Mouse (Mus musculus): ENCODE results near the gene Smchd1. TPM values are rescaled to one million over a fixed set of nuclear protein-coding genes. Genes with fewer than 3 reads are reported as not detected.

Smchd1 gene
- polyA plus RNA-seq, 1 experiment from 2014 or later = 68.3 TPM

- 92% methylated on average over 5 of the region's 5 CpGs for WGBS
- no peak overlapping the region for H3K27ac ChIP-seq
- H3K4me3 ChIP-seq = no peak overlapping the region
- H3K4me1 ChIP-seq = peaks cover 16% of the 10 kb centered on the region
- H3K27me3 ChIP-seq = peaks cover 42% of the 10 kb centered on the region
- ATAC-seq (ENCODE audit: borderline replicate concordance, extremely low read depth, low FRiP score, low TSS enrichment) = no peak
- H3K36me3 ChIP-seq = no peaks in the 10 kb centered on the region
- H3K4me2 ChIP-seq = no peak overlapping the region
- no peaks in the 10 kb centered on the region for H3K9me3 ChIP-seq
- H3K9ac ChIP-seq = no peak overlapping the region
These were observed 166.8 kb downstream of the Smchd1 start for GRCm38 (mm10) chr17:71308296-71308695.

- no peak overlapping the region for H3K4me3 ChIP-seq
- H3K9ac ChIP-seq = no peak overlapping the region
- H3K36me3 ChIP-seq = no peaks in the 10 kb centered on the region
- no peaks in the 10 kb centered on the region for H3K9me3 ChIP-seq
- peaks cover 16% of the 10 kb centered on the region for H3K4me1 ChIP-seq
- H3K27me3 ChIP-seq = peaks cover 37% of the 10 kb centered on the region
- no peak for ATAC-seq (ENCODE audit: borderline replicate concordance, extremely low read depth, low FRiP score, low TSS enrichment)
- H3K4me2 ChIP-seq = no peak overlapping the region
- WGBS = 84% methylated on average over 10 of the region's 10 CpGs
- no peak overlapping the region for H3K27ac ChIP-seq
These were observed 167.8 kb downstream of the Smchd1 start for GRCm38 (mm10) chr17:71307251-71307790.

DNA sequence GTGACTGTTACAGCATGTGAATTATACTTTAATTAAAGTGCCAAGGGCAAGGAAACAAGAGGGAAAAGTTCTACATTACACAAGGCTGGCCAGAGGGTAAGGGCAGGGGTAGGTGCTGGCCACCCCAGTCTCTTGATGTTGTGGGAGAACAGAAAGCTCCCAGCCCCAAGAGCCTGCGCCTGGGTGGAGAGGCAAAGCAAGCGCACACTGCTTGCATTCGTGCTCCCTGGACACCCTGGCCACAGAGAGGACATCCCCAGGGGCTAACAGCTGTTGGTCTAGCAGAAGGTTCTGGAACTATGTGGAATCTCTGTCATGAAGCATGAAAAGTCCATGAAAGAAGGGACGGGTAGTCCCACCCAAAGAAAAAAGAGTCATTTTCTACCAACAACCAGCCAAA lies 168.4 kb downstream of the Smchd1 start:
- Histone ChIP-seq H3K4me3 (no peak overlapping the region), H3K27me3 (peaks cover 31% of the 10 kb centered on the region), H3K4me2 (no peak overlapping the region), H3K27ac (no peak overlapping the region), H3K9ac (no peak overlapping the region), H3K9me3 (no peaks in the 10 kb centered on the region), H3K4me1 (peaks cover 16% of the 10 kb centered on the region), H3K36me3 (no peaks in the 10 kb centered on the region)
- WGBS = 81% methylated on average over 4 of the region's 4 CpGs
- ATAC-seq (ENCODE audit: borderline replicate concordance, extremely low read depth, low FRiP score, low TSS enrichment) = no peak

GRCm38 (mm10) chr17:71306091-71306490 lies 169.1 kb downstream of the Smchd1 start:
- Histone ChIP-seq H3K4me2 (no peak overlapping the region), H3K27ac (no peak overlapping the region), H3K9ac (no peak overlapping the region), H3K4me1 (peaks cover 10% of the 10 kb centered on the region), H3K36me3 (no peaks in the 10 kb centered on the region), H3K9me3 (no peaks in the 10 kb centered on the region), H3K4me3 (no peak overlapping the region), H3K27me3 (peaks cover 25% of the 10 kb centered on the region)
- ATAC-seq (ENCODE audit: borderline replicate concordance, extremely low read depth, low FRiP score, low TSS enrichment) = no peak
- 79% methylated on average over 6 of the region's 6 CpGs for WGBS

DNA sequence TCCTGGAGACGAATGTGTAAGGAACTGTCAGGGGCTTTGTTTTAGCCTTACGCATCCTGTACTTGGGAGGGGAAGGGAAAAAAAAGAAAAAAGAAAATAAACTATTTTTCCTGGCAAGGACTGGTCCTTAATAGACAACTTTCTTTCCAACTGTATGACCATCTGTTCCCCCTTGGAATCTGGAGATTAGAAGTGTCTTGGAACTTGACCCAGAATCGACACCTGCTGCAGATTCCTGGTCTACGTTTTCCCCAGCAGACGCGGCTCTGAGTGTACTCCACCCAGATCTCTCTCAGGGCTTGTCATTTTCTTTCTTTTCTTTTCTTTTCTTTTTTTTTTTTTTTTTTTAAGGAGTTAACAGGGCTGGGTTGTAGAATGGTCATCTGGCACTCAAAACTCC lies 171.7 kb downstream of the Smchd1 start:
- no peak overlapping the region for H3K4me2 ChIP-seq
- no peaks in the 10 kb centered on the region for H3K9me3 ChIP-seq
- no peak overlapping the region for H3K9ac ChIP-seq
- no peak for ATAC-seq (ENCODE audit: borderline replicate concordance, extremely low read depth, low FRiP score, low TSS enrichment)
- H3K27me3 ChIP-seq = peaks cover 2% of the 10 kb centered on the region; the same call in 1 of the 2 replicates
- 41% methylated on average over 6 of the region's 6 CpGs for WGBS
- no peaks in the 10 kb centered on the region for H3K36me3 ChIP-seq
- H3K4me3 ChIP-seq = no peak overlapping the region
- no peaks in the 10 kb centered on the region for H3K4me1 ChIP-seq
- H3K27ac ChIP-seq = no peak overlapping the region

GRCm38 (mm10) chr17:71301413-71301812 lies 173.7 kb downstream of the Smchd1 start:
- H3K9me3 ChIP-seq = no peaks in the 10 kb centered on the region
- H3K4me3 ChIP-seq = no peak overlapping the region
- H3K27ac ChIP-seq = no peak overlapping the region
- no peak overlapping the region for H3K4me2 ChIP-seq
- ATAC-seq (ENCODE audit: borderline replicate concordance, extremely low read depth, low FRiP score, low TSS enrichment) = no peak
- H3K27me3 ChIP-seq = no peaks in the 10 kb centered on the region
- H3K36me3 ChIP-seq = no peaks in the 10 kb centered on the region
- H3K4me1 ChIP-seq = no peaks in the 10 kb centered on the region
- WGBS = 70% methylated on average over 5 of the region's 5 CpGs
- H3K9ac ChIP-seq = no peak overlapping the region

DNA sequence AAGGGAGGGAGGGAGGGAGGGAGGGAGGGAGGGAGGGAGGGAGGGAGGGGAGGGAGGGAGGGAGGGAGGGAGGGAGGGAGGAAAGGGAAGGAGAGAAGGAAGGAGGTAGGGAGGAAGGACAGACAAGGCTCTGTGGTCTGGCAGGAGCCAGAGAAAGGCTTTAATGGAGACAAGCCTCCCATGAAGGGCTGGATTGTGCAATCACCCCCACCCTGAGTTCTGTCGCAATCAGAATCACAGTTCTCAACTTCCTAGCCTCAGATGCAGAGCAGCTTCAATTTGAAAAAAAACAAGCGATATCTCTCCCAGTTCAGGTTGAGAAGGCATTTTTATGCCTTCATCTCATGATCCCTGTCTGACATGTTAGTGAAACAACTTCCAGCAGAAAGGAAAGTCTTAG lies 174.8 kb downstream of the Smchd1 start:
- Histone ChIP-seq H3K36me3 (no peaks in the 10 kb centered on the region), H3K4me3 (no peak overlapping the region), H3K9ac (no peak overlapping the region), H3K9me3 (no peaks in the 10 kb centered on the region), H3K27ac (no peak overlapping the region), H3K27me3 (no peaks in the 10 kb centered on the region), H3K4me1 (no peaks in the 10 kb centered on the region), H3K4me2 (no peak overlapping the region)
- 65% methylated on average over 2 of the region's 2 CpGs for WGBS
- ATAC-seq (ENCODE audit: borderline replicate concordance, extremely low read depth, low FRiP score, low TSS enrichment) = peak; percentile 67; the same call in 1 of the 2 replicates

GRCm38 (mm10) chr17:71299879-71300278 lies 175.3 kb downstream of the Smchd1 start:
- Histone ChIP-seq H3K4me1 (no peaks in the 10 kb centered on the region), H3K4me3 (no peak overlapping the region), H3K9ac (no peak overlapping the region), H3K9me3 (no peaks in the 10 kb centered on the region), H3K36me3 (no peaks in the 10 kb centered on the region), H3K27ac (no peak overlapping the region), H3K4me2 (no peak overlapping the region), H3K27me3 (no peaks in the 10 kb centered on the region)
- ATAC-seq (ENCODE audit: borderline replicate concordance, extremely low read depth, low FRiP score, low TSS enrichment) = no peak
- 92% methylated on average over 4 of the region's 4 CpGs for WGBS

GRCm38 (mm10) chr17:71294570-71294969 lies 180.6 kb downstream of the Smchd1 start:
- Histone ChIP-seq H3K9me3 (no peaks in the 10 kb centered on the region), H3K27ac (no peak overlapping the region), H3K4me1 (no peaks in the 10 kb centered on the region), H3K27me3 (no peaks in the 10 kb centered on the region), H3K4me3 (no peak overlapping the region), H3K36me3 (no peaks in the 10 kb centered on the region), H3K4me2 (no peak overlapping the region), H3K9ac (no peak overlapping the region)
- ATAC-seq (ENCODE audit: borderline replicate concordance, extremely low read depth, low FRiP score, low TSS enrichment) = no peak
- 58% methylated on average over 3 of the region's 3 CpGs for WGBS

Other genes starting within 250 kb of the Smchd1 start
- gene Emilin2, start 163.4 kb downstream of the Smchd1 start, polyA plus RNA-seq (2015; fragmentation: Nextera tagmentation; extraction: Ambion mirVana) = 6.2 and 6.9 TPM in 2 replicates
- 2.9 and 3.9 TPM in 2 replicates for gene Gm4707, start 15.4 kb downstream of the Smchd1 start, polyA plus RNA-seq (2015; fragmentation: Nextera tagmentation; extraction: Ambion mirVana)
- gene Ndc80, start 51.5 kb upstream of the Smchd1 start, polyA plus RNA-seq (2015; fragmentation: Nextera tagmentation; extraction: Ambion mirVana) = 57.4 and 59.4 TPM in 2 replicates
- gene Spdya, start 76.7 kb upstream of the Smchd1 start, polyA plus RNA-seq (2015; fragmentation: Nextera tagmentation; extraction: Ambion mirVana) = 0.84 and 1.5 TPM in 2 replicates
- 66.9 and 73.0 TPM in 2 replicates for gene Wdr43, start 140.6 kb upstream of the Smchd1 start, polyA plus RNA-seq (2015; fragmentation: Nextera tagmentation; extraction: Ambion mirVana)
- gene Togaram2, start 197.9 kb upstream of the Smchd1 start, polyA plus RNA-seq (2015; fragmentation: Nextera tagmentation; extraction: Ambion mirVana) = 1.6 and 2.1 TPM in 2 replicates

Data from lung, embryonic 15.5 days (tissue).